Mouse (Mus musculus) neural tube, embryonic 11.5 days (tissue): ENCODE data around the gene Irgm2. TPM values are rescaled to one million over a fixed set of nuclear protein-coding genes. Genes with fewer than 3 reads are reported as not detected.
"Not testable (repeated sequence)": the region's sequence is repeated elsewhere in the genome, so short reads cannot be mapped to it uniquely, and the experiment has no call there.

Experiments
- ATAC-seq: fragments of 200-750 bp; cut with Nextera tagmentation; 2 replicates; pipeline ENCODE4 v1.8.0; 2017; ENCODE audit warnings: moderate number of reproducible peaks, mild to moderate bottlenecking, moderate TSS enrichment, moderate library complexity; ENCODE audit not compliant: insufficient read depth, low FRiP score, low TSS enrichment
- DNase-seq: peaks from one replicate; pipeline ENCODE4 v3.0.0-alpha.2; 2015; ENCODE audit warnings: low spot score
- H3K27ac ChIP-seq: fragments of 300-500 bp; sonication (generic); 2 replicates; pipeline ENCODE4 v1.5.1; 2014; ENCODE audit warnings: low read depth, mild to moderate bottlenecking, low read length
- H3K27me3 ChIP-seq: fragments of 300-500 bp; sonication (generic); 2 replicates; pipeline ENCODE4 v1.6.1; 2014; ENCODE audit warnings: mild to moderate bottlenecking, low read length, mixed read lengths; ENCODE audit not compliant: control insufficient read depth, insufficient read depth
- H3K36me3 ChIP-seq: fragments of 300-500 bp; sonication (generic); 2 replicates; pipeline ENCODE4 v1.6.1; 2014; ENCODE audit warnings: mild to moderate bottlenecking, low read length, moderate library complexity, mixed read lengths; ENCODE audit not compliant: control insufficient read depth, insufficient read depth
- H3K4me1 ChIP-seq: fragments of 300-500 bp; sonication (generic); 2 replicates; pipeline ENCODE4 v1.6.1; 2014; ENCODE audit warnings: low read length, mixed read lengths; ENCODE audit not compliant: control insufficient read depth, insufficient read depth
- H3K4me2 ChIP-seq: fragments of 300-500 bp; sonication (generic); 2 replicates; pipeline ENCODE4 v1.6.1; 2014; ENCODE audit warnings: low read depth, mild to moderate bottlenecking, moderate library complexity
- H3K4me3 ChIP-seq: fragments of 300-500 bp; sonication (generic); 2 replicates; pipeline ENCODE4 v1.5.1; 2014; ENCODE audit warnings: low read depth, low read length
- H3K9ac ChIP-seq: fragments of 300-500 bp; sonication (generic); 2 replicates; pipeline ENCODE4 v1.6.1; 2014; ENCODE audit warnings: mild to moderate bottlenecking, low read length
- H3K9me3 ChIP-seq: fragments of 300-500 bp; sonication (generic); 2 replicates; pipeline ENCODE4 v1.6.1; 2016; ENCODE audit warnings: low read length; ENCODE audit not compliant: control insufficient read depth
- WGBS: fragments of 180-500 bp; shearing (Covaris S2); extraction: QIAGEN DNeasy Blood & Tissue Kit; methylation state at CpG from one replicate; pipeline ENCODE4 v1.1.7; 2014; 5-methylcytosine and 5-hydroxymethylcytosine counted together
- polyA plus RNA-seq: library from polyadenylated mRNA; unstranded; fragments of >200 nt; fragmentation: Nextera tagmentation; extraction: Ambion mirVana; gene quantifications from 2 replicates; pipeline ENCODE4 v1.2.1, GENCODE M21; 2014

The Irgm2 gene
- polyA plus RNA-seq: 0.72 and 1.4 TPM in 2 replicates

DNA sequence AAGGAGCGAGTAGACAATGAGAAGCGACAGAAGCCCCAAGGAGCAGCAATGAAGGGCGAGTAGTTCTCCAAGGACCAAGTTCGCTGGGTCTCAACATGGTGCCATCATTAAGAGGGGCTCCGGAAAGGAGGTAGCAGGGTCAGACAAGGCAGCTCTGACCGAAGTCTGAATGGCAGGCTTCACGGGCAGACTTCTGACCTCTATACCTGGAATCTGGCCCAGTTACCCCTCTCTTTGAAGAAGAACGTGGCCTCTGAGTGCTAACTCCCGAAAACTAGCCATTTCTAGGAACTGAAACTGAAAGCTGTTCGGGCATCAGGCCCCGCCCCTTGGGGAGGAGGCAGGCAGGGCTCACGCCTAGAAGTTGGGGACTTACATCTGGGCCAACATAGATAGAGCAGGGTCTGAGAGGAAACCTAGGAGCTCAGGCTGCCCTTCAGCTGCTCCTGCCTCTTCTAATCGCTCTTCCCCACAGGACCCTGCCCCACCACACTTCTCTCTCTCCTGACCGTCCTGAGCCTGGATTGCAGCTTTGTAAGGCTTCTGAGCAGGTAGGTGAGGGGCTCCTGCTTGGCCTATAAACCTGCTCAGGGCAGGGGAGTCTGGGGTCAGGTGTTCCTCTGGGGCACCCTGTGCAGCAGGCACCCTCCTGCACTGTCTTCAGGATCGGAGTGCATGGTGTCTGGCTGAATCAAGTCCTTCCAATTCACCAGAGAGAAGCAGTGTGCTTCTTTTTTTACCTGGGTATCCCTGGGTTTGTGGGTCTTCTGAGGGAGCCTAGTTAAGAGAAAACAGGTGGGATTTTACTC is at the start of gene Irgm2, which contains the start of gene Igtp:
Irgm2 (plus strand) TSS at position 390 of the 809 bp plus-strand sequence.
Igtp (plus strand) TSS at position 328 of the 809 bp plus-strand sequence.
- H3K27me3 ChIP-seq, ATAC-seq, H3K4me1 ChIP-seq, H3K27ac ChIP-seq, H3K36me3 ChIP-seq, H3K9me3 ChIP-seq: not testable (repeated sequence)
- H3K9ac ChIP-seq: peak within 1 kb of the TSS; percentile 45
- H3K4me2 ChIP-seq: peak within 1 kb of the TSS; percentile 65
- DNase-seq: peak; percentile 64
- peak within 1 kb of the TSS; percentile 45 for H3K4me3 ChIP-seq
- WGBS: 9% methylated on average over 14 of the region's 15 CpGs

DNA sequence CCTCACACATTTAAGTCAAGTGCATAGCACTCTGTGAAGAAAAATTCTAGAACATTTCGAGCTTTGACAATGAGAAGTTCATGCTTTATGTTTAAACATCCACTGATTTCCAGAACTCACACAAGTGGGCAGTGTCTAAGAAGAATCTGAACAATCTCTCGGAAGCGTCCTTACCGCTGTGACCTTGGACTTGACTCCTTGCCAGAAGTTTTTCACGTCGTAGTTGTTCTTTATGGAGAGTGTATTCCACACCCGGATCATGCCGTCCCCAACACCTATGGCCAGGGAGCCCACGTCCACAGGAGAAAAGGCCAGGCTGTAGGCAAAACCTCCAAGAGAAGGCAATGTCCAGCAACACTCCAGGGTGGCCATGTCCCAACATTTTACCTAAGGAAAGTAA is 44.0 kb upstream of the Irgm2 start:
- Histone ChIP-seq H3K9ac (no peak overlapping the region), H3K27me3 (no peaks in the 10 kb centered on the region), H3K9me3 (no peaks in the 10 kb centered on the region), H3K27ac (no peak overlapping the region), H3K4me1 (no peaks in the 10 kb centered on the region), H3K36me3 (peaks cover 14% of the 10 kb centered on the region), H3K4me2 (no peak overlapping the region), H3K4me3 (no peak overlapping the region)
- ATAC-seq (no peak), DNase-seq (no peak)
- WGBS: 95% methylated on average over 9 of the region's 9 CpGs

DNA sequence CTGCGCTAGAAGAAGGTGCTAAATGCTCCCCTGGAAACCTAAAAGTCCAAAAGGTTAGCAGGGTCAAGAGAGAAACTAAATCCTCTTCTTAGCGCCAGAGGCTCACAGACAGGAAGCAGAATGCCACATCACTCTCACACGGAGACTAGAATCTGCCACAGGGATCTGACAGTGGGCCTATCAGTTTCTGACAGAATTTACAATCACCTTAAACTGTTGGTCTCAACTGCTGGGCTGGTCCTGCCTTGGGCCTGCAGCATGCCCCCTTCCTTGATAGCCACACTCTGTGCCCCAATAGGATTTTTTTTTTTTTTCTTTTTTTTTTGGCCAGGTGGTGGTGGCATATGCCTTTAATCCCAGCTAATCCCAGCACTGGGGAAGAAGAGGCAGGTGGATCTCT is 42.5 kb upstream of the Irgm2 start:
- Histone ChIP-seq H3K9me3 (no peaks in the 10 kb centered on the region), H3K4me1 (no peaks in the 10 kb centered on the region), H3K27ac (no peak overlapping the region), H3K36me3 (peaks cover 14% of the 10 kb centered on the region), H3K4me2 (no peak overlapping the region), H3K4me3 (no peak overlapping the region), H3K27me3 (no peaks in the 10 kb centered on the region), H3K9ac (no peak overlapping the region)
- 88% methylated on average over 3 of the region's 3 CpGs for WGBS
- DNase-seq (no peak), ATAC-seq (no peak)

DNA sequence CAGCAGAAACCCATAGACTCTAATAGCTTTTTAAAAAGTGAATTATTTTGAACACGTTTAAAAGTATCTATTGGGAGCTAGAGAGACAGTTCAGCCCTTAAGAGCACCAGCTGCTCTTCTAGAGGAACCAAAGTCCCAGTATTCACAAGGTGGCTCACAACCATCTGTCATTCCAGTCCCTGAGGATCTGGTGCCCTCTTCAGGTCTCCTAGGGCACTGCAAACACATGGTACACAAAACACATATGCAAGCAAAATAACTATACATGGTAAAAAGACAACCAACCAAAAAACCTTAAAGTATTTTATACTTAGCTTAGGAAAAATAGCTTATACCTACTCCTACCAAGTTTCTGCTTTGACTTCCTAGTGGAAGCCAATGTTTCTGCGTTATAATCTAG is 34.3 kb upstream of the Irgm2 start:
- Histone ChIP-seq H3K27ac (no peak overlapping the region), H3K36me3 (peaks cover 2% of the 10 kb centered on the region; the same call in 1 of the 2 replicates), H3K4me3 (no peak overlapping the region), H3K4me1 (no peaks in the 10 kb centered on the region), H3K4me2 (no peak overlapping the region), H3K9ac (no peak overlapping the region), H3K9me3 (no peaks in the 10 kb centered on the region), H3K27me3 (no peaks in the 10 kb centered on the region)
- 91% methylated on average over 2 of the region's 2 CpGs for WGBS
- no peak for ATAC-seq
- DNase-seq: no peak

DNA sequence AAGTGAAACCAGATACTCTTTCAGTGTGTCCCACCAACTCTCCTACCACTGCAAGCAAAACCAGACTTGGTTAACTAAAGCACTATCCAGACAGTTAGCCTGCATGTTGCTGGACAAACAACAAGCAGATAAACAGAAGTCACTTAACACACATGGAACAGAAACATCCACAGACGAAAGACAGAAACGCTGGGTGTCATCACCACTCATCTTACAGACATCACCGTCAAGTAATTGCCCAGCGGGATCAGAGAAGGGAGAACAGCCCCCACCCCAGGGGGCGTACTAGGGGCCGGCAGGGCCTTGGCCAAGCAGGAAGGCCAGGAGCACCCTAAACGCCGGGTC is 31.6 kb upstream of the Irgm2 start:
- H3K4me3 ChIP-seq: peak overlapping the region; percentile 81
- H3K9me3 ChIP-seq: no peaks in the 10 kb centered on the region
- DNase-seq: no peak
- peak overlapping the region; percentile 47; the same call in 1 of the 2 replicates for H3K27ac ChIP-seq
- peaks cover 2% of the 10 kb centered on the region; the same call in 1 of the 2 replicates for H3K36me3 ChIP-seq
- ATAC-seq: no peak
- no peaks in the 10 kb centered on the region for H3K27me3 ChIP-seq
- 0% methylated on average over 8 of the region's 8 CpGs for WGBS
- peak overlapping the region; percentile 82 for H3K9ac ChIP-seq
- no peaks in the 10 kb centered on the region; the same call in 1 of the 2 replicates for H3K4me1 ChIP-seq
- peak overlapping the region; percentile 59 for H3K4me2 ChIP-seq

DNA sequence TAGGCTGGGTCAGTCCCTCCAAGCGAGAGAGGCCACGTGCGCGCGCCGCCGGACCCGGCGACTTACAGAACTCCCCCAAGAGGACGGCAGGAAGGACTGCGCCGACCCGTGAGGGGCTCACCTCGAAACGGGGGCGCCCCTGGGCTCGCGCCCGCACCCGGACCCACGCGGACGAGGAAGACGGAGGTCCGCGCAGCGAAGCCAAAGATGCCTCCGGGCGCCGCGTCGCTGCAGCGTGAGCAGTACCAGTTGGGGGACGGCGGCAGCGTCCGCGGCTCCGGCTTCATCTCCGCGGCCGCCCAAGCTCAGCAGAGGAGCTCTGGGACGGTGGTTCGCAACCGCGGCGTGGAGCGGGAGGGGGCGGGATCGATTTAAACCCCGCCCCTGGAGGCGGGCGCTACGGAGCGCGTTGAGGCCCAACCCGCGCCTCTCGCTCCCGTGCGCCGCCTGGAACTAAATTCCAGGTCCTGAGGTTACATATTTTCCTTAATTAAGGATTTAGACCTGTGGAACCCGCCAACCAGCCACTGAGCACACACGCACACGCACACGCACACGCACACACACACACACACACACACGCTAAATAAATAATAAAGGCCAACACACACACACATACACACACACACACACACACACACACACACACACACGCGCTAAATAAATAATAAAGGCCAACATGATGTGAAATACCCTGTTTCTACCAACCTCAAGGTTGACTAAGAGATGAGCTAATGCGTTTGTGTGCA is 31.1 kb upstream of the Irgm2 start, which contains the start of gene Gemin5:
Gemin5 (minus strand) TSS at position 373 of the 749 bp plus-strand sequence.
- Histone ChIP-seq H3K9ac (peak within 1 kb of the TSS; percentile 82), H3K4me1 (no peaks in the 10 kb centered on the region; the same call in 1 of the 2 replicates), H3K9me3 (no peaks in the 10 kb centered on the region), H3K36me3 (peaks cover 2% of the 10 kb centered on the region; the same call in 1 of the 2 replicates), H3K27ac (peak within 1 kb of the TSS; percentile 47), H3K4me2 (peak within 1 kb of the TSS; percentile 59), H3K27me3 (no peaks in the 10 kb centered on the region), H3K4me3 (peak within 1 kb of the TSS; percentile 81)
- ATAC-seq (peak; percentile 78), DNase-seq (peak; percentile 90)
- WGBS: 1% methylated on average over 68 of the region's 71 CpGs

DNA sequence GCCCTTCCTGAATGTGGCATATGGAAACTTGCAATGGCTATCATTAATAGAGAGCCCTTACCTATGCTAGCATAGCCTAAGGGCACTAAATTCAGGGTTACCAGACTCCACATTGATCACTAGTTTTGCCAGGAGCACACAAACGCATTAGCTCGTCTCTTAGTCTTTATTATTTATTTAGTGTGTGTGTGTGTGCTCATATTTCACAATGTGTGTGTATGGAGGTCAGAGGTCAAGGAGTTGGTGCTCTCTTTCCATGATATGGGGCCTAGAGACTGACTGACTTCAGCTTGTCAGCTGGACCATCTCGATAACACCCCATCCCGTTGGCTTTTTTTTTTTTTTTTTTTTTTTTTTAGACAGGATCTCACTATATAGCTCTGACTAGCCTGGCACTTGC is 29.8 kb upstream of the Irgm2 start:
- Histone ChIP-seq H3K4me3 (no peak overlapping the region), H3K9ac (no peak overlapping the region), H3K4me2 (no peak overlapping the region), H3K27me3 (no peaks in the 10 kb centered on the region), H3K36me3 (peaks cover 2% of the 10 kb centered on the region; the same call in 1 of the 2 replicates), H3K4me1 (no peaks in the 10 kb centered on the region; the same call in 1 of the 2 replicates), H3K9me3 (no peaks in the 10 kb centered on the region), H3K27ac (no peak overlapping the region)
- 82% methylated on average over 4 of the region's 4 CpGs for WGBS
- no peak for ATAC-seq
- DNase-seq: no peak

DNA sequence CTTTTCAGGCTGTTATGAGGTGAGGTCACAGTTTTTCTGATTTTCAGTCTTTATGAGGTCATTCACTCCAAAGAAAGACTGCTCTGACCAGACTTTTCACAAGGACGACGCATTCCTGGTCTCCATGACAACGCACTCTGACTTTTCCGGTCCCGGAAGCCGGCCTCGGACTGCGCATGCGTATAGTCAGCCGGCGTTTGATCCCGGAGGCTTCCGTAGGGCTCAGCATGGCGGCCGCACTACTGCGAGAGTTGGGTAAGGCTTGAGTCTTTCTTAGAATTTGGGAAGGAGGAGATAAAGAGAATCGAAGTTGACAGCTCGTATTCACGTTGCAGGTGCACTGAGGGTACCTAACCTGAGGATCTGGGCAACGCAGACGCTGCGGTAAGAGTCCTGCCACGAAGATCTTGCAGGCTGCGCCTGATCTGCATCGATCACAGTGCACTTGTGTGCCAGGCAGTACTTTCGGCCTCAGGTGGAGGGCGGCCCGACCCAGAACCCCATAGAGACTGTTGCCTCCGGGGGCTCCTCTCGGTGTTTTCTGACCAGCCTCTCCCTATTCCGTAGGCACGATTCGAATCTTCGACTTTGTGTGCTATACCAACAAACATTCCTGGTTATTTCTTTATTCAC is 27.8 kb upstream of the Irgm2 start, which contains the start of gene Mrpl22:
Mrpl22 (plus strand) TSS at position 203 of the 633 bp plus-strand sequence.
- WGBS: under 1% methylated on average over 34 of the region's 34 CpGs
- ATAC-seq (peak; percentile 73), DNase-seq (peak; percentile 97)
- peaks cover 5% of the 10 kb centered on the region; the same call in 1 of the 2 replicates for H3K36me3 ChIP-seq
- H3K4me1 ChIP-seq: no peaks in the 10 kb centered on the region; the same call in 1 of the 2 replicates
- H3K9me3 ChIP-seq: no peaks in the 10 kb centered on the region
- no peak within 1 kb of the TSS; the same call in 1 of the 2 replicates for H3K27ac ChIP-seq
- H3K27me3 ChIP-seq: no peaks in the 10 kb centered on the region
- H3K9ac ChIP-seq: peak within 1 kb of the TSS; percentile 71
- H3K4me2 ChIP-seq: peak within 1 kb of the TSS; percentile 63
- peak within 1 kb of the TSS; percentile 69 for H3K4me3 ChIP-seq
